Mouse (Mus musculus) erythroblast, embryonic 14.5 days (primary cell): ENCODE results near the gene Fam198b.

Experiments used
- GATA1 ChIP-seq: IDR thresholded peaks from 2 replicates; pipeline ENCODE4 v1.6.1; 2012; ENCODE audit warnings: low read length, inconsistent platforms, mixed read lengths
- TAL1 ChIP-seq: IDR thresholded peaks from 3 replicates; pipeline ENCODE4 v1.6.1; 2012; ENCODE audit warnings: low read length, inconsistent platforms, mixed read lengths

GRCm38 (mm10) chr3:79886357-79887091 is 2.2 kb downstream of the Fam198b start:
- TF ChIP-seq GATA1 = no peak
- no peak for TF ChIP-seq TAL1
